Mouse (Mus musculus): ENCODE data around the gene Nfasc.

GRCm38 (mm10) chr1:132637346-132637745 lies 104.3 kb downstream of the Nfasc start:
- TF ChIP-seq CTCF (IDR thresholded peaks at IDR 0.05; ENCODE audit: borderline replicate concordance, insufficient read depth, low read depth, low read length) (no peak), POLR2A (IDR thresholded peaks at IDR 0.05; ENCODE audit: borderline replicate concordance, insufficient read depth, low read length) (no peak)

Measured in cerebellum, adult 2 months (tissue).